Mouse (Mus musculus): ENCODE results near the gene Smndc1. TPM values are rescaled to one million over a fixed set of nuclear protein-coding genes. Genes with fewer than 3 reads are reported as not detected.

Smndc1 gene
- polyA plus RNA-seq, 1 experiment from 2014 or later, result 35.9 TPM

DNA sequence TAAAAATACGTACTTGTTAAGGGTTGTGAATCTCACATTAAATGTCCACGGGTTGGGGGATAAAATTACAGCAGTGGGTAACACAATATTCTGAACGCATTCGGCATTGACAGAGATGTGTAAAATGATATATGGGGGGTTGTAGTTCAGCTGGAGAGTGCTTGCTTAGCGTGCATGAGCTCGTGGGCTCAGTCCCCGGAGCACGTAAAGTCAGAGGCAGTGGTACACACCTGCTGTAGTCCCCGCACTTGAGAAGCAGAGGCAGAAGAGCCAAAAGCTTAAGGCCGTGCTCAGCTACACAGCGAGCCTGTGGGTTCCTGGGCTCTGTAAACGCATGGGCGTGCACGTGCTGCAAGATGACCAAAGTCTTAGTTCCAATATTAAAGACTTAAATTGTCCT, 44.6 kb downstream of the Smndc1 start:
- no peaks in the 10 kb centered on the region for H3K27me3 ChIP-seq (ENCODE audit: control insufficient read depth, insufficient read depth, low read length)
- H3K4me1 ChIP-seq (ENCODE audit: control insufficient read depth, insufficient read depth, low read length), result no peaks in the 10 kb centered on the region; the same call in 1 of the 2 replicates
- no peak overlapping the region for H3K9ac ChIP-seq (ENCODE audit: low read length)
- no peak for ATAC-seq (ENCODE audit: insufficient read depth, low FRiP score)
- no peaks in the 10 kb centered on the region for H3K36me3 ChIP-seq (ENCODE audit: control insufficient read depth, insufficient read depth, low read length)
- H3K27ac ChIP-seq (ENCODE audit: low read length), result no peak overlapping the region
- no peak overlapping the region for H3K4me2 ChIP-seq (ENCODE audit: low read depth, low read length)
- H3K4me3 ChIP-seq (replicated peaks; ENCODE audit: low read length), result no peak overlapping the region
- 67% methylated on average over 14 of the region's 14 CpGs for WGBS
- no peaks in the 10 kb centered on the region for H3K9me3 ChIP-seq (replicated peaks; ENCODE audit: control insufficient read depth, low read length)

DNA sequence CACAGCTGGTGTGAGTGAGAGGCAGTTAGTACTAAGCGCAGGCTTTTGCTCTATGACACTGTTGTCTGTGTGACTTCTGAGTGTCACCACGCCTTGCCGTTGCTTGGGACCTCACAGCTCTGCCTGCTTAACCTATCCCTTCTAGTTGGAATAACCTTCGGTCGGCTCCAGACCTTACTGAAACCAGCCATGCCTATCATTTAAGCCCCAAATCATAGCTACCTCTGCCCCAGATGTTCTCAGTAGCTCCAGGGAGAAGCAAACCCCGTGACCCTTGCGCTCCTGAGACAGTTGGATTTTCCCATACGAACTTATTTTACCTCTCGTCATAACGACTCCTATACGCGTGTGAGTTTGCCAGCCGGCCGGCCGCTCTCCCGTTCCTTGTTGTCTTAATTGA, 46.3 kb downstream of the Smndc1 start:
- H3K27me3 ChIP-seq (ENCODE audit: control insufficient read depth, insufficient read depth, low read length), result no peaks in the 10 kb centered on the region
- no peak overlapping the region for H3K9ac ChIP-seq (ENCODE audit: low read length)
- H3K27ac ChIP-seq (ENCODE audit: low read length), result no peak overlapping the region
- no peak for ATAC-seq (ENCODE audit: insufficient read depth, low FRiP score)
- 66% methylated on average over 16 of the region's 16 CpGs for WGBS
- no peaks in the 10 kb centered on the region; the same call in 1 of the 2 replicates for H3K4me1 ChIP-seq (ENCODE audit: control insufficient read depth, insufficient read depth, low read length)
- no peaks in the 10 kb centered on the region for H3K36me3 ChIP-seq (ENCODE audit: control insufficient read depth, insufficient read depth, low read length)
- no peak overlapping the region for H3K4me3 ChIP-seq (replicated peaks; ENCODE audit: low read length)
- no peaks in the 10 kb centered on the region for H3K9me3 ChIP-seq (replicated peaks; ENCODE audit: control insufficient read depth, low read length)
- no peak overlapping the region for H3K4me2 ChIP-seq (ENCODE audit: low read depth, low read length)

DNA sequence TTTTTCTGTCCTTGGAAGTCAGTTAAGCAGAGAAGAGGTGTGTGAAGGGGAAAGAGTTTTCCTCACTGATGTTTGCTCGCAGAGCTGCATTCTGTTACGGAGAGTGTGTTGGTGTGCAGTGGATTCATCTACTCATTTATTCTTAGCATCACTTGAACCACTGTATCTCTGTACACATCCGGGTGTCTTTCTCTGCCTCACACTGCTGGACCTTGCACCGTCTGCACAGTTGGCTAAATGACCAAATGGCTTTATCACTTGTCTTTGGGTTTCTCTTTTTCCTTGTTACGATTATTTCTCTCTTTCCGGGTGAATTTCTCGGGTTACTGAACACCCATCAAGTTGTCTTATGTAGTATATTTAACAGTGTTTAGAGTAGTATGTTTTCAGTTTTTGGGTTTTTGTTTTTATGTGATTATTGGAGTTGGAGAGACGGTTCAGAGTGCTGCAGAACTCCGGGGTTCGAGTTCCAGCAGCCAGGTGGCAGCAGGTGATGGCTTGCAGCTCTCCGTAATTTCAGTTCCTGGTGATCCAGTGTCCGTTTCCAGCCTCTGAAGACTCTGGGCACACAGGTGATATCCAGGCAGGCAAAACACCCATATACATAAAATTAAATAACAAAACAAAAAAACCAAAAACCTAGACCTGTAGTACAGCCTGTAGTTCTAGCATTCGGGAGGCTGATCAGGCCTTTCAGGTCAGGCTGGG, 47.0 kb downstream of the Smndc1 start:
- H3K4me3 ChIP-seq (replicated peaks; ENCODE audit: low read length), result no peak overlapping the region
- H3K4me1 ChIP-seq (ENCODE audit: control insufficient read depth, insufficient read depth, low read length), result no peaks in the 10 kb centered on the region; the same call in 1 of the 2 replicates
- no peaks in the 10 kb centered on the region for H3K36me3 ChIP-seq (ENCODE audit: control insufficient read depth, insufficient read depth, low read length)
- H3K4me2 ChIP-seq (ENCODE audit: low read depth, low read length), result no peak overlapping the region
- H3K9me3 ChIP-seq (replicated peaks; ENCODE audit: control insufficient read depth, low read length), result no peaks in the 10 kb centered on the region
- H3K27me3 ChIP-seq (ENCODE audit: control insufficient read depth, insufficient read depth, low read length), result no peaks in the 10 kb centered on the region
- H3K27ac ChIP-seq (ENCODE audit: low read length), result no peak overlapping the region
- WGBS, result 85% methylated on average over 13 of the region's 13 CpGs
- ATAC-seq (ENCODE audit: insufficient read depth, low FRiP score), result no peak
- H3K9ac ChIP-seq (ENCODE audit: low read length), result no peak overlapping the region

DNA sequence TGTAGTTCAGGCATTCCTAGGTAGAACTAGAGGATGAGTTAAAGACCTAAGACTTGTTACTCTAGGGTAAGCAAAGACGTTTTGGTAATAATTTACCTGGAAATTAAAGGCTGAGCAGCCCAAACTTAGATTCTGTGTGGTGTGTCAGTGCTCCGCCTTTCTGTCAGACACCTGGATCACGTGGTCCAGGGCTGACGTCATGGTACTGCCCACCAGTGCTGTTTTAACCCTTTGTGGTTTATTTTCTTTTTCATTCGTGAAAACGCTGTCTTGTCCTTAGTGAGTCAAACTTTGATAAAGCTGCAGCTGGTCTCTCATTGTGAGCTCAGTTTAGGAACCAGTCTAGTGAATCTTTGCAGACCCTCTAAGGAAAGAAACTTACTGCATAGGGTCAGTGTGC, 50.0 kb downstream of the Smndc1 start:
- no peak for ATAC-seq (ENCODE audit: insufficient read depth, low FRiP score)
- WGBS, result 19% methylated on average over 6 of the region's 6 CpGs
- H3K4me2 ChIP-seq (ENCODE audit: low read depth, low read length), result no peak overlapping the region

DNA sequence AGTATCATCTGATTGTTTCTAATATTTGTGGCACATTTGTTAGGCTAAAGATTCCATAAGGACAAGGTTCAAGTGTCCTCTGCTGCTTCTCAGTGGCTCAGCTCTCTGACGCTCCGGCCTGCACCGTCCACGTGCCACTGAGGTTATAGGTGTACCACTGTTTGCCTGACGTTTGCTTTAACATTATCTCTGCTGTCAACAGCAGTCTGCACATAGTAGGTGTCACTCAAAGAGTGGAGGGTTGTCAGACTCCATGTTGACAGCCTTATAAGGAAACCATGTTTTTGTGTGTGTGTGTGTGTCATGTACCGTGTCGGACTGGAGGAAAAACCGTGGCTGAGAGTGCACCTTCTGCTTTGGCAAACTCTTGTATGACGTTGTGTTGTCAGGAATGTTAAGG, 55.1 kb downstream of the Smndc1 start:
- Histone ChIP-seq H3K27ac (ENCODE audit: low read length) (no peak overlapping the region), H3K27me3 (ENCODE audit: control insufficient read depth, insufficient read depth, low read length) (no peaks in the 10 kb centered on the region), H3K9me3 (replicated peaks; ENCODE audit: control insufficient read depth, low read length) (0 out of 2 replicates have a peak, but pooled peaks cover 3% of the 10 kb centered on the region), H3K9ac (ENCODE audit: low read length) (no peak overlapping the region), H3K36me3 (ENCODE audit: control insufficient read depth, insufficient read depth, low read length) (peaks cover 14% of the 10 kb centered on the region; the same call in 1 of the 2 replicates), H3K4me1 (ENCODE audit: control insufficient read depth, insufficient read depth, low read length) (peaks cover 3% of the 10 kb centered on the region; the same call in 1 of the 2 replicates), H3K4me3 (replicated peaks; ENCODE audit: low read length) (no peak overlapping the region), H3K4me2 (ENCODE audit: low read depth, low read length) (no peak overlapping the region)
- ATAC-seq (ENCODE audit: insufficient read depth, low FRiP score), result no peak
- 86% methylated on average over 9 of the region's 9 CpGs for WGBS

More for the DNA sequence above, 50.0 kb downstream of the Smndc1 start:
- Histone ChIP-seq H3K36me3 (ENCODE audit: control insufficient read depth, insufficient read depth, low read length) (no peaks in the 10 kb centered on the region), H3K27ac (ENCODE audit: low read length) (no peak overlapping the region), H3K9ac (ENCODE audit: low read length) (no peak overlapping the region), H3K27me3 (ENCODE audit: control insufficient read depth, insufficient read depth, low read length) (no peaks in the 10 kb centered on the region), H3K4me1 (ENCODE audit: control insufficient read depth, insufficient read depth, low read length) (no peaks in the 10 kb centered on the region), H3K9me3 (replicated peaks; ENCODE audit: control insufficient read depth, low read length) (0 out of 2 replicates have a peak, but pooled peaks cover 3% of the 10 kb centered on the region), H3K4me3 (replicated peaks; ENCODE audit: low read length) (no peak overlapping the region)

DNA sequence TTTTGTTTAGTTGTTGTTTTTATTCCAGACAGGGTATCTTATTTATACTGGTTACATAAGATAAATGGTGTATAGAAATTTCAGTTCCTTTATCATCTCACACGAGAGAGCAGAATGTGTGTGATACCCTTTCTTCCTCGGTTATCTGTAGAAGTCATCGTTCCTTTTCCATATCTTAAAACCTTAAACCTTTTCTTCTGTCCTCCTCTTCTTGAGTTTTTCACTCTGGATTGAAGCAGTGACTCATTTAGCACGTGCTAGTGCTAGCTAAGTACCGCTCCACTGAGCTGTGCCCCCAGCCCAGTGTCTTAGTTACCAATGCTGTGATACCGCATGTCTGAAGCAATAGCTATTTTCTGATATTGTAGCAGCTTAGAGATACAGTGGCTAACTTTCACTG, 56.6 kb downstream of the Smndc1 start:
- ATAC-seq (ENCODE audit: insufficient read depth, low FRiP score), result no peak
- Histone ChIP-seq H3K27ac (ENCODE audit: low read length) (no peak overlapping the region), H3K27me3 (ENCODE audit: control insufficient read depth, insufficient read depth, low read length) (no peaks in the 10 kb centered on the region), H3K4me2 (ENCODE audit: low read depth, low read length) (no peak overlapping the region), H3K9me3 (replicated peaks; ENCODE audit: control insufficient read depth, low read length) (0 out of 2 replicates have a peak, but pooled peaks cover 3% of the 10 kb centered on the region), H3K4me1 (ENCODE audit: control insufficient read depth, insufficient read depth, low read length) (peaks cover 5% of the 10 kb centered on the region; the same call in 1 of the 2 replicates), H3K9ac (ENCODE audit: low read length) (no peak overlapping the region), H3K4me3 (replicated peaks; ENCODE audit: low read length) (no peak overlapping the region), H3K36me3 (ENCODE audit: control insufficient read depth, insufficient read depth, low read length) (peaks cover 14% of the 10 kb centered on the region; the same call in 1 of the 2 replicates)
- 87% methylated on average over 6 of the region's 6 CpGs for WGBS

DNA sequence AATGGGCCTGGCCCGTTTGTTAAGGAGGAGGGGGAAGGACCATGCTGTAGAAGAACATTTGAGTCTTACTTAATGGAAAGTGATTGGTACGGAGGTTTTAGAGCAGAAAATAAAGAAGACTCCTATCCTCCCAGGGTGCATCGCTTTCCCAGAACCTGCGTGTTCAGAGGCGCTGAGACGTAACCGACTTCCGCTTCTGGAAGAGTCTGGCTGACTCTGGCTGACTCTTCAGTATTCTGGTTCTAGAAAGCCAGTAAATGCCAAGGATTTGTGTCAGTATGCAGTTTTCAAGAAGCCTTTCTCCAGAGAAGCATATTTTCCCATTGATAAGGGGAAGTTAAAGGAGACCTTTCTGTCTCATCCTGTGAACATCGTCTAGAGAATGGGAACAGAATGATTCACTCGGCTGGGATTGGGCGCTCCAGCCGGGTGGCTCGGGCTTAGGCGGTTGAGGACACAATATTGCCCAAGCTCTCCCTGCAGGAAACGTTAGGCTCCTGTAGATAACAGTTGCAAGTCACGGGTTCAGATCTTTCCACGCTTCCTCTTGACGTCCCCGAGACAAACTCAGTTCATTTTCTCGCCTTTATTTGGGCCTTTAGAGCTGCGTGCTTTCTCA, 58.4 kb downstream of the Smndc1 start:
- H3K9ac ChIP-seq (ENCODE audit: low read length), result no peak overlapping the region
- no peak overlapping the region for H3K4me3 ChIP-seq (replicated peaks; ENCODE audit: low read length)
- WGBS, result 89% methylated on average over 21 of the region's 21 CpGs
- no peaks in the 10 kb centered on the region for H3K9me3 ChIP-seq (replicated peaks; ENCODE audit: control insufficient read depth, low read length)
- peaks cover 14% of the 10 kb centered on the region; the same call in 1 of the 2 replicates for H3K36me3 ChIP-seq (ENCODE audit: control insufficient read depth, insufficient read depth, low read length)
- ATAC-seq (ENCODE audit: insufficient read depth, low FRiP score), result no peak
- no peaks in the 10 kb centered on the region for H3K27me3 ChIP-seq (ENCODE audit: control insufficient read depth, insufficient read depth, low read length)
- no peak overlapping the region for H3K4me2 ChIP-seq (ENCODE audit: low read depth, low read length)
- H3K27ac ChIP-seq (ENCODE audit: low read length), result no peak overlapping the region
- peaks cover 5% of the 10 kb centered on the region; the same call in 1 of the 2 replicates for H3K4me1 ChIP-seq (ENCODE audit: control insufficient read depth, insufficient read depth, low read length)

DNA sequence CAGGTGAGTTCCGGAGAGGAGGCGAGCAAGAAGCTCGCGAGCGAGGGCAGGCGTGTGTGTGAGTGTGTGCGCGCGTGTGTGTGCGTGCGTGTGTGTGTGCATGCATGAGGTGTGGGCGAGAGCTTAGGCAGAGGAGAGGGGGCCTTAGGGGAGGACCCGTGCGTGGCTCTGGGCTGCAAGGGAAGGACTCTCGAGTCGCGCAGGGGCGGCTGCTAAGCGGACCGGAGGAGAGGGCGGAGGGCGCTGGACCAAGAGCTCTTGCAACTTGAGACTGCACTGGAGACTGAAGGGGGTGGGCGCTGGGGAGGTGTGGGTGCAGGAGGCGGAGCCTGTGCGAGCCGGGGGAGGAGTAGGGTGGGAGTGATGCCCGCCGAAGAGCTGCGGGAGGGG, 60.4 kb downstream of the Smndc1 start:
- peak overlapping the region; percentile 93 for H3K4me2 ChIP-seq (ENCODE audit: low read depth, low read length)
- peak overlapping the region; percentile 81 for H3K27ac ChIP-seq (ENCODE audit: low read length)
- H3K4me1 ChIP-seq (ENCODE audit: control insufficient read depth, insufficient read depth, low read length), result peaks cover 21% of the 10 kb centered on the region
- WGBS, result under 1% methylated on average over 29 of the region's 29 CpGs
- H3K9me3 ChIP-seq (replicated peaks; ENCODE audit: control insufficient read depth, low read length), result no peaks in the 10 kb centered on the region
- ATAC-seq (ENCODE audit: insufficient read depth, low FRiP score), result peak; percentile 81
- H3K36me3 ChIP-seq (ENCODE audit: control insufficient read depth, insufficient read depth, low read length), result peaks cover 14% of the 10 kb centered on the region; the same call in 1 of the 2 replicates
- H3K4me3 ChIP-seq (replicated peaks; ENCODE audit: low read length), result peak overlapping the region; percentile 94
- H3K27me3 ChIP-seq (ENCODE audit: control insufficient read depth, insufficient read depth, low read length), result no peaks in the 10 kb centered on the region
- peak overlapping the region; percentile 86 for H3K9ac ChIP-seq (ENCODE audit: low read length)

All from stomach, embryonic 16.5 days (tissue).